Mouse (Mus musculus) limb, embryonic 10.5 days (tissue): ENCODE measurements around the gene Ankrd36. TPM values are rescaled to one million over a fixed set of nuclear protein-coding genes. Genes with fewer than 3 reads are reported as not detected.
"Not testable (repeated sequence)": the region's sequence is repeated elsewhere in the genome, so short reads cannot be mapped to it uniquely, and the experiment has no call there.

Experiments used
- DNase-seq: peaks from one replicate; pipeline ENCODE4 v3.0.0-alpha.2; 2017; ENCODE audit warnings: low spot score
- H3K27ac ChIP-seq: fragments of 300-500 bp; sonication (generic); 2 replicates; pipeline ENCODE4 v1.5.1; 2016; ENCODE audit warnings: mild to moderate bottlenecking
- H3K27me3 ChIP-seq: fragments of 300-500 bp; sonication (generic); 2 replicates; pipeline ENCODE4 v1.6.1; 2016; ENCODE audit warnings: low read depth, mild to moderate bottlenecking; ENCODE audit not compliant: poor library complexity, severe bottlenecking
- H3K36me3 ChIP-seq: fragments of 300-500 bp; sonication (generic); 2 replicates; pipeline ENCODE4 v1.6.1; 2016; ENCODE audit warnings: mild to moderate bottlenecking, moderate library complexity
- H3K4me1 ChIP-seq: fragments of 300-500 bp; sonication (generic); 2 replicates; pipeline ENCODE4 v1.6.1; 2016
- H3K4me3 ChIP-seq: fragments of 300-500 bp; sonication (generic); 2 replicates; pipeline ENCODE4 v1.5.1; 2016; ENCODE audit warnings: mild to moderate bottlenecking, moderate library complexity
- H3K9me3 ChIP-seq: fragments of 300-500 bp; sonication (generic); replicated peaks from 2 replicates; pipeline ENCODE4 v1.6.1; 2016; ENCODE audit warnings: mild to moderate bottlenecking
- WGBS: fragments of 180-500 bp; shearing (Covaris S2); methylation state at CpG from one replicate; pipeline ENCODE4 v1.1.7; 2016; 5-methylcytosine and 5-hydroxymethylcytosine counted together
- polyA plus RNA-seq: library from polyadenylated mRNA; unstranded; fragments of >200 nt; fragmentation: Nextera tagmentation; extraction: Ambion mirVana; gene quantifications from 2 replicates; pipeline ENCODE4 v1.2.1, GENCODE M21; 2016

Ankrd36 gene
- polyA plus RNA-seq, 1 experiment from 2014 or later: not detected

GRCm38 (mm10) chr11:5563898-5564297 lies 5.6 kb upstream of the Ankrd36 start:
- no peaks in the 10 kb centered on the region for H3K9me3 ChIP-seq
- no peak overlapping the region for H3K27ac ChIP-seq
- DNase-seq: no peak
- H3K4me1 ChIP-seq: peaks cover 9% of the 10 kb centered on the region
- WGBS: 71% methylated on average over 6 of the region's 6 CpGs
- no peak overlapping the region for H3K4me3 ChIP-seq
- no peaks in the 10 kb centered on the region for H3K36me3 ChIP-seq
- H3K27me3 ChIP-seq: no peaks in the 10 kb centered on the region

- Histone ChIP-seq H3K4me1 (peaks cover 4% of the 10 kb centered on the region), H3K27ac (no peak overlapping the region), H3K4me3 (no peak overlapping the region), H3K9me3 (no peaks in the 10 kb centered on the region), H3K27me3 (no peaks in the 10 kb centered on the region), H3K36me3 (no peaks in the 10 kb centered on the region)
- 89% methylated on average over 3 of the region's 3 CpGs for WGBS
- DNase-seq: no peak
These were observed 3.9 kb upstream of the Ankrd36 start for GRCm38 (mm10) chr11:5565596-5565995.

- Histone ChIP-seq H3K27ac (no peak overlapping the region), H3K36me3 (no peaks in the 10 kb centered on the region), H3K9me3 (no peaks in the 10 kb centered on the region), H3K4me1 (peaks cover 4% of the 10 kb centered on the region), H3K27me3 (no peaks in the 10 kb centered on the region), H3K4me3 (no peak overlapping the region)
- DNase-seq: no peak
- WGBS: 69% methylated on average over 2 of the region's 2 CpGs
These were observed 3.0 kb upstream of the Ankrd36 start for GRCm38 (mm10) chr11:5566506-5566905.

- Histone ChIP-seq H3K9me3 (no peaks in the 10 kb centered on the region), H3K36me3 (no peaks in the 10 kb centered on the region), H3K27ac (no peak overlapping the region), H3K4me3 (no peak overlapping the region), H3K4me1 (peaks cover 4% of the 10 kb centered on the region), H3K27me3 (no peaks in the 10 kb centered on the region)
- DNase-seq: no peak
- WGBS: 93% methylated on average over 6 of the region's 6 CpGs
These were observed 1.8 kb upstream of the Ankrd36 start for GRCm38 (mm10) chr11:5567654-5568053.

GRCm38 (mm10) chr11:5568082-5568481 lies 1.4 kb upstream of the Ankrd36 start:
- DNase-seq: no peak
- Histone ChIP-seq H3K27me3 (no peaks in the 10 kb centered on the region), H3K4me1 (no peaks in the 10 kb centered on the region), H3K27ac (no peak overlapping the region), H3K9me3 (no peaks in the 10 kb centered on the region), H3K36me3 (no peaks in the 10 kb centered on the region), H3K4me3 (no peak overlapping the region)
- 86% methylated on average over 5 of the region's 5 CpGs for WGBS

GRCm38 (mm10) chr11:5571856-5572255 lies 2.4 kb downstream of the Ankrd36 start:
- H3K4me1 ChIP-seq: no peaks in the 10 kb centered on the region
- WGBS: 93% methylated on average over 4 of the region's 4 CpGs
- H3K36me3 ChIP-seq: no peaks in the 10 kb centered on the region
- H3K9me3 ChIP-seq: no peaks in the 10 kb centered on the region
- no peak overlapping the region for H3K4me3 ChIP-seq
- no peak overlapping the region for H3K27ac ChIP-seq
- DNase-seq: no peak
- no peaks in the 10 kb centered on the region for H3K27me3 ChIP-seq

GRCm38 (mm10) chr11:5573821-5574220 lies 4.3 kb downstream of the Ankrd36 start:
- H3K27me3 ChIP-seq: no peaks in the 10 kb centered on the region
- no peak overlapping the region for H3K27ac ChIP-seq
- H3K9me3 ChIP-seq: no peaks in the 10 kb centered on the region
- peaks cover 8% of the 10 kb centered on the region for H3K4me1 ChIP-seq
- WGBS: 85% methylated on average over 2 of the region's 2 CpGs
- DNase-seq: no peak
- H3K36me3 ChIP-seq: no peaks in the 10 kb centered on the region
- H3K4me3 ChIP-seq: no peak overlapping the region

- Histone ChIP-seq H3K4me1 (peaks cover 8% of the 10 kb centered on the region), H3K27me3 (no peaks in the 10 kb centered on the region), H3K36me3 (no peaks in the 10 kb centered on the region), H3K9me3 (no peaks in the 10 kb centered on the region), H3K27ac (no peak overlapping the region), H3K4me3 (no peak overlapping the region)
- no peak for DNase-seq
- 78% methylated on average over 6 of the region's 6 CpGs for WGBS
These were observed 5.6 kb downstream of the Ankrd36 start for GRCm38 (mm10) chr11:5575046-5575445.

GRCm38 (mm10) chr11:5592336-5592735 lies 22.9 kb downstream of the Ankrd36 start:
- Histone ChIP-seq H3K4me1 (no peaks in the 10 kb centered on the region), H3K4me3 (no peak overlapping the region), H3K9me3 (no peaks in the 10 kb centered on the region), H3K27ac (no peak overlapping the region), H3K27me3 (no peaks in the 10 kb centered on the region), H3K36me3 (no peaks in the 10 kb centered on the region)
- DNase-seq: peak; percentile 11
- 79% methylated on average over 6 of the region's 6 CpGs for WGBS

- Histone ChIP-seq H3K36me3 (no peaks in the 10 kb centered on the region), H3K4me1 (no peaks in the 10 kb centered on the region), H3K27me3 (no peaks in the 10 kb centered on the region), H3K4me3 (no peak overlapping the region), H3K9me3 (no peaks in the 10 kb centered on the region), H3K27ac (no peak overlapping the region)
- 86% methylated on average over 4 of the region's 4 CpGs for WGBS
- DNase-seq: no peak
These were observed 25.9 kb downstream of the Ankrd36 start for GRCm38 (mm10) chr11:5595381-5595791.

GRCm38 (mm10) chr11:5595792-5596191 lies 26.3 kb downstream of the Ankrd36 start:
- Histone ChIP-seq H3K36me3 (no peaks in the 10 kb centered on the region), H3K27ac (no peak overlapping the region), H3K9me3 (no peaks in the 10 kb centered on the region), H3K4me3 (no peak overlapping the region), H3K27me3 (no peaks in the 10 kb centered on the region), H3K4me1 (no peaks in the 10 kb centered on the region)
- 85% methylated on average over 5 of the region's 5 CpGs for WGBS
- DNase-seq: peak; percentile 11

GRCm38 (mm10) chr11:5596756-5597155 lies 27.3 kb downstream of the Ankrd36 start:
- no peak for DNase-seq
- Histone ChIP-seq H3K4me3 (no peak overlapping the region), H3K36me3 (no peaks in the 10 kb centered on the region), H3K4me1 (no peaks in the 10 kb centered on the region), H3K27me3 (no peaks in the 10 kb centered on the region), H3K27ac (no peak overlapping the region), H3K9me3 (no peaks in the 10 kb centered on the region)
- 87% methylated on average over 6 of the region's 6 CpGs for whole genome bisulfite sequencing

GRCm38 (mm10) chr11:5605421-5605820 lies 35.9 kb downstream of the Ankrd36 start:
- 87% methylated on average over 3 of the region's 3 CpGs for WGBS

GRCm38 (mm10) chr11:5611918-5612317 lies 42.4 kb downstream of the Ankrd36 start:
- not testable (repeated sequence) for H3K4me1 ChIP-seq, H3K9me3 ChIP-seq, H3K27me3 ChIP-seq, DNase-seq, H3K4me3 ChIP-seq, H3K36me3 ChIP-seq, H3K27ac ChIP-seq
- WGBS: 80% methylated on average over 1 of the region's 1 CpGs

More at GRCm38 (mm10) chr11:5605421-5605820, 35.9 kb downstream of the Ankrd36 start:
- Histone ChIP-seq H3K9me3 (no peaks in the 10 kb centered on the region), H3K4me3 (no peak overlapping the region), H3K27me3 (no peaks in the 10 kb centered on the region), H3K36me3 (no peaks in the 10 kb centered on the region), H3K27ac (no peak overlapping the region), H3K4me1 (no peaks in the 10 kb centered on the region)
- DNase-seq: no peak
